Mouse (Mus musculus): ENCODE results near the gene Atg7. TPM values are rescaled to one million over a fixed set of nuclear protein-coding genes. Genes with fewer than 3 reads are reported as not detected.

The Atg7 gene
- polyA plus RNA-seq, 1 experiment: 16.0 TPM

DNA sequence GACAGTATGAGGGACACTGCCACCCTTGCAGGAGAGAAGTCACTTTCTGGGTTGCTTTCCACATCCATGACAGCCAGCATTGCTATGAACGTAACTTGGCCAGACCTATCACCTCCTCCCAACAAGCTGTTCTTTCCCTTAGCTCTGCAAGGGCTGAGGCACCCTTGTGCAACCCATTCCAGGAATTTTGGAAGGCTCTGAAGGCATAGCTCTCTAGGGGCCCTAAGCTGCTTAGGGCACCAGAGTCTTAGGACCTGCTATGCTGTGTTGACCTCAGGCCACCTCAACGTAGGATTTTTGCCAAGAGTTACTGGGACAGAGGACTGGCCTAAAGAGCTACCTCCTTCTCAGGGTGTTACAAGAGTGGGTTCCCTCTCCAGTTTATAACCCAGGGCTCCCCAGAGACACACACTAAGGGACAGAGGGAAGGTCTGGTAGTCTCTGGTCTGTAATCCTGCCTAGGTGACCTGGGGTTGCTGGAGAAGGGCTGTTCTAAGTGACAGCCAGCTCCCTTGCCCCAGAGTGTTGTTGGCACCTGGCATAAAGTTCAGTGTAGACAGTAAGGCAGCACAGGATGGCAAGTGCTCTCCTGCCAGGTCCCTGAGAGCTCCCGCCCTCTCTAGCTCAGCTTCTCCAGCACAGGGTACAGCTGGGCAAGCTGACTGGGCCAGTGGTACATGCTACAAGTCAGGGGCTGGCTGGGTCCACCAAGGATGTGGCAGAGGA, 215.3 kb downstream of the Atg7 start:
- Histone ChIP-seq H3K27ac (ENCODE audit: insufficient read depth, low read depth, low read length) (no peak overlapping the region), H3K27me3 (ENCODE audit: control insufficient read depth, insufficient read depth, low read length) (no peaks in the 10 kb centered on the region), H3K4me1 (ENCODE audit: control insufficient read depth, insufficient read depth, insufficient read length, low read length) (peaks cover 8% of the 10 kb centered on the region), H3K4me3 (ENCODE audit: low read depth, low read length) (no peak overlapping the region), H3K36me3 (ENCODE audit: control insufficient read depth, insufficient read depth, low read length) (peaks cover 34% of the 10 kb centered on the region)
- TF ChIP-seq POLR2A (IDR thresholded peaks at IDR 0.05; ENCODE audit: low read depth, low read length) (no peak), CTCF (IDR thresholded peaks at IDR 0.05; ENCODE audit: extremely low read depth, insufficient read length, insufficient replicate concordance, low read depth, low read length) (no peak)
- WGBS: 81% methylated on average over 3 of the region's 3 CpGs

DNA sequence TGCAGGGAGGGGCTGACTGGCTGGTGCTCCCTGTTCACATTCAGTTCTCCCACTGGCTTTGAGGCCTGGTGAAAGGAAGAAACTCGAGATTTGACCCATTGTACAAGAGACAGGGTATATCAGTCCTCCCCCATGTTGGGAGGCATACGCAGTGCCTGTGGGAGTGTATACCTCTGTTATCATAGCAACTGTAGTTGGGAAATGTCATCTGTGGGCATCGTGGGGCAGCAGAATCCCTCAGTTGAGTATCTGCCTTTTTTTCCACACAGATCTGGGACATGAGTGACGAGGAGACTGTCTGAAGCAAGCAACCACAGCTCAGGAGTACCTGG, 215.8 kb downstream of the Atg7 start:
- H3K36me3 ChIP-seq (ENCODE audit: control insufficient read depth, insufficient read depth, low read length): peaks cover 38% of the 10 kb centered on the region
- WGBS: 81% methylated on average over 4 of the region's 4 CpGs
- no peak overlapping the region for H3K4me3 ChIP-seq (ENCODE audit: low read depth, low read length)

DNA sequence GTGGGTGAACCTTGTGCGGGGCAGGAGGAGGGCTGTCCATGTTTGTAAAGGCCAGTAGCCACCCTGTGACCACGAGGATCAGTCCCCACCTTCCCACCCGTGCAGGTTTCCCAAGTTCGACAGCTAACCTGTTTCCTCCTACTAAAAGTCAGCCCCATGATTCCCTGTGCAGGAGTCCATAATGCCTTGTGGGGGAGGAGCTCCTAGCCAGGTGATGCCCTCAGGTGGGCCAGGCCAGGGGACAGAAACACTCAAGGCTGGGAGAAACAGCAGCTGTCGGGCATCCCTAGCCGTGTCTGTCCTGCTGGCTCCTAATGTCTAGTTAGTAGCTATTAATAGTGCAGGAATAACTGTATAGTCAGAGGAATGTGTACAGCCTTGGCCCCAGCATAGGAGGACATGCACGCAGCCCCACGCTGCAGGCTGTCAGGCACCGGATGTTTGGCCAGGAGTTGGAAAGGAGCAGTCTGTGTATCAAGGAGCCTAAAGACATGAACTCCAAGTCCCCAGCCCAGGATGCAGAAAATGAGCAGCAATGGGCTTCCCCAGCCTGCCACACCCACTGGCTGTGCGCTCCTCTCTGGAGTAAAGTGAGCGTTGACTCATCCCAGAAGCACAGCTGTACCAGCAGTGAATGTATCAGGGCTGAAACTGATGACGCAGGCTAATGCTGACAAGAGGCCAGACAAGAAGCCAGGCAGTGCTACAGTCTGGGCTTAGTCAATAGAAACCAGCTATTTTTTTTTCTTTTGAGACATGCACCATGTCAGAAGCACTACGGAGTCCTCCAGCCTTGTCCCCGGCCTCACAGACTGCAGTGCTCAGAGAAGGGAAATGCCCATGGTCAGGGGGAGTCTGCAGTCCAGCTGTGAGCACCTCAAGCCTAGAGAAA, 218.0 kb downstream of the Atg7 start:
- WGBS: 74% methylated on average over 14 of the region's 14 CpGs
- H3K27me3 ChIP-seq (ENCODE audit: control insufficient read depth, insufficient read depth, low read length): no peaks in the 10 kb centered on the region
- TF ChIP-seq CTCF (IDR thresholded peaks at IDR 0.05; ENCODE audit: extremely low read depth, insufficient read length, insufficient replicate concordance, low read depth, low read length) (no peak), POLR2A (IDR thresholded peaks at IDR 0.05; ENCODE audit: low read depth, low read length) (no peak)
- H3K27ac ChIP-seq (ENCODE audit: insufficient read depth, low read depth, low read length): 0 out of 2 replicates have a peak overlapping the region, but pooled peaks have one; percentile 2
- H3K4me3 ChIP-seq (ENCODE audit: low read depth, low read length): no peak overlapping the region
- peaks cover 4% of the 10 kb centered on the region; the same call in 1 of the 2 replicates for H3K4me1 ChIP-seq (ENCODE audit: control insufficient read depth, insufficient read depth, insufficient read length, low read length)
- peaks cover 40% of the 10 kb centered on the region for H3K36me3 ChIP-seq (ENCODE audit: control insufficient read depth, insufficient read depth, low read length)

More for the DNA sequence above, 215.8 kb downstream of the Atg7 start:
- peaks cover 8% of the 10 kb centered on the region for H3K4me1 ChIP-seq (ENCODE audit: control insufficient read depth, insufficient read depth, insufficient read length, low read length)
- H3K27ac ChIP-seq (ENCODE audit: insufficient read depth, low read depth, low read length): no peak overlapping the region
- H3K27me3 ChIP-seq (ENCODE audit: control insufficient read depth, insufficient read depth, low read length): no peaks in the 10 kb centered on the region
- no peak for TF ChIP-seq CTCF (IDR thresholded peaks at IDR 0.05; ENCODE audit: extremely low read depth, insufficient read length, insufficient replicate concordance, low read depth, low read length)
- no peak for TF ChIP-seq POLR2A (IDR thresholded peaks at IDR 0.05; ENCODE audit: low read depth, low read length)

DNA sequence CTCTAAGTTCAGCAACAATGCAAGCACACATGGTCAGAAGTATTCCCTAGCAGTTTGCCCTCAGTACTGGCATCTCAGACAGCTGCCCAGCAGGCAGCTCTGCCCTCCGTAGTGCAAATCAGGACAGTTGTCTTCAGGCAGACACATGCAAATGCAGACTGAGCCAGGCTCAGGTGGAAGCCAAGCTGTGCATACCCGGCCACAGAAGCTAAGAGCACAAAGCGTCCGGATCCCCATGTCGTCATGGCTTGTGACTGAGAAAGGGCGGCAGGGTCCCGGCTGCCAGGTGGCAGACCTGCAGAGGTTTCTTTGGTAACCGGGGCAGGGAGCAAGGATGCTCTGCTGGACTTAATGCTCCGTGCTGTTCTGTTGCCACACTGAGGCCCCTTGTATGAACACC, 218.7 kb downstream of the Atg7 start:
- H3K36me3 ChIP-seq (ENCODE audit: control insufficient read depth, insufficient read depth, low read length): peaks cover 40% of the 10 kb centered on the region
- no peaks in the 10 kb centered on the region for H3K27me3 ChIP-seq (ENCODE audit: control insufficient read depth, insufficient read depth, low read length)
- H3K4me1 ChIP-seq (ENCODE audit: control insufficient read depth, insufficient read depth, insufficient read length, low read length): peaks cover 6% of the 10 kb centered on the region; the same call in 1 of the 2 replicates
- H3K4me3 ChIP-seq (ENCODE audit: low read depth, low read length): no peak overlapping the region
- 0 out of 2 replicates have a peak overlapping the region, but pooled peaks have one; percentile 2 for H3K27ac ChIP-seq (ENCODE audit: insufficient read depth, low read depth, low read length)
- no peak for TF ChIP-seq POLR2A (IDR thresholded peaks at IDR 0.05; ENCODE audit: low read depth, low read length)
- TF ChIP-seq CTCF (IDR thresholded peaks at IDR 0.05; ENCODE audit: extremely low read depth, insufficient read length, insufficient replicate concordance, low read depth, low read length): no peak
- 82% methylated on average over 9 of the region's 9 CpGs for WGBS

DNA sequence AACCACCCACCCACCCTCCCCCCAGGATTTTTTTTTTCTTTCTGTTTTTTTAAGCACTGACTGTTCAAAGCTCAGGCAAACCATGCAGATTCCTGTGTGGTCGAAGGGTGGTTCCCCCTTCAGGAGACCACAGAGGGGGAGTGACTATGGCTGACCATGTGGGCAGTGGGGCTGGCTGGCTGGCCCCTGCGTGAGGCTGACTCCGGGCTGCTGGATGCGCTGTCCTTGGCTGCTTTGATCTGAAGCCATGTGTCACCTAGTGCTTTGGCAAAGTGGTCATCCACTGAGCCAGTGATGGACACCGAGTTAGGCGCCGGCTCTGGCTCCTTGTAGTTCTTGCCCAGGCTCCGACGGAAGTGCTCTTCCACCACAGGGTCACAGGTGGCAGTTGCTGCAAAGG, 219.1 kb downstream of the Atg7 start:
- H3K36me3 ChIP-seq (ENCODE audit: control insufficient read depth, insufficient read depth, low read length): peaks cover 40% of the 10 kb centered on the region
- H3K4me1 ChIP-seq (ENCODE audit: control insufficient read depth, insufficient read depth, insufficient read length, low read length): peaks cover 11% of the 10 kb centered on the region; the same call in 1 of the 2 replicates
- H3K27me3 ChIP-seq (ENCODE audit: control insufficient read depth, insufficient read depth, low read length): no peaks in the 10 kb centered on the region
- H3K4me3 ChIP-seq (ENCODE audit: low read depth, low read length): no peak overlapping the region
- H3K27ac ChIP-seq (ENCODE audit: insufficient read depth, low read depth, low read length): no peak overlapping the region
- TF ChIP-seq CTCF (IDR thresholded peaks at IDR 0.05; ENCODE audit: extremely low read depth, insufficient read length, insufficient replicate concordance, low read depth, low read length): no peak
- TF ChIP-seq POLR2A (IDR thresholded peaks at IDR 0.05; ENCODE audit: low read depth, low read length): no peak
- 85% methylated on average over 9 of the region's 9 CpGs for WGBS

DNA sequence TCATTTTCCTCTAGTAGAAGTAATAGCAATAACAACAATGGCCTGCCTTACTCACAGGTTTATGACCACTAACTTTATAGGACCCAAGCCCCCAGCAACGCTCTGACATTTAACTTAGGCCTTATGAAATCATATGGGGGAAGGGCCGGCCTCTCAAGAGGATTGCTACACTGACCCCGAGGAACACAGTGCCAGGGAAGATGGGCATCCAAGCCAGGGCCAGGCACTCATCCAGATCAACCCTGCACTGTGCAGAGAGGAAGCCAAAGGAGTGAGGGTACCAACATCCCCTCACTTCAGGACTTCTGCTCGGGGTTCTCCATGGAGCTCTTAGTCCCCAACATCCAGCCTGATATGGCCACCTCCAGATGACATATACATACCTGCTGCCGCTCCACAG, 220.6 kb downstream of the Atg7 start:
- H3K4me1 ChIP-seq (ENCODE audit: control insufficient read depth, insufficient read depth, insufficient read length, low read length): peaks cover 13% of the 10 kb centered on the region; the same call in 1 of the 2 replicates
- no peak overlapping the region for H3K4me3 ChIP-seq (ENCODE audit: low read depth, low read length)
- no peaks in the 10 kb centered on the region for H3K27me3 ChIP-seq (ENCODE audit: control insufficient read depth, insufficient read depth, low read length)
- WGBS: 82% methylated on average over 5 of the region's 5 CpGs
- peaks cover 40% of the 10 kb centered on the region for H3K36me3 ChIP-seq (ENCODE audit: control insufficient read depth, insufficient read depth, low read length)
- H3K27ac ChIP-seq (ENCODE audit: insufficient read depth, low read depth, low read length): no peak overlapping the region
- TF ChIP-seq POLR2A (IDR thresholded peaks at IDR 0.05; ENCODE audit: low read depth, low read length) (no peak), CTCF (IDR thresholded peaks at IDR 0.05; ENCODE audit: extremely low read depth, insufficient read length, insufficient replicate concordance, low read depth, low read length) (no peak)

DNA sequence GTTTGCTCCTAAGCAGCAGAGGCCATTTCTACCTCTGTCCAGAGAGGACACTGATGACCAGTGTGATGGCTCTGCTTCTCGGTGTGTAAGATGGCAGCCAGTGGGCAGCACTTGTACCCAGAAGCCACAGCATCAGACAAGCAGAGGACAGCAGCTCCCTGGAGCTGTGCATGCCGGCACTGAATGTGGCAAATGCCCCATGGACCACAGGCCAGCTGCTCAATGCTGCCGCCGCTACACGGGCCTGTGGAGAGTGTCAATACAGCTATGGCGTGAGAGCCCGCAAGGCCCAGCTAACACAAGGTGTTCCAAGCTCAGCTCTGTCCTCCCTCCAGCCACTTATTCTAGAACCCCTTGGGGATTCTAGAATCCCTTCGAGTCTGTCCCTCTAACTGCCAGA, 221.5 kb downstream of the Atg7 start:
- Histone ChIP-seq H3K36me3 (ENCODE audit: control insufficient read depth, insufficient read depth, low read length) (peaks cover 36% of the 10 kb centered on the region), H3K27me3 (ENCODE audit: control insufficient read depth, insufficient read depth, low read length) (no peaks in the 10 kb centered on the region), H3K27ac (ENCODE audit: insufficient read depth, low read depth, low read length) (no peak overlapping the region), H3K4me1 (ENCODE audit: control insufficient read depth, insufficient read depth, insufficient read length, low read length) (peaks cover 16% of the 10 kb centered on the region), H3K4me3 (ENCODE audit: low read depth, low read length) (no peak overlapping the region)
- WGBS: 85% methylated on average over 8 of the region's 8 CpGs
- TF ChIP-seq POLR2A (IDR thresholded peaks at IDR 0.05; ENCODE audit: low read depth, low read length) (no peak), CTCF (IDR thresholded peaks at IDR 0.05; ENCODE audit: extremely low read depth, insufficient read length, insufficient replicate concordance, low read depth, low read length) (no peak)

Data from small intestine, adult 2 months (tissue).